Mouse (Mus musculus) spleen, postnatal 4 days (tissue): ENCODE results near the gene Vps13a.
"Not testable (repeated sequence)": the region's sequence is repeated elsewhere in the genome, so short reads cannot be mapped to it uniquely, and the experiment has no call there.

Experiments used
- DNase-seq, 2 experiments: peaks; one replicate each; pipeline ENCODE4 v3.0.0; 2022; ENCODE audit warnings: low spot score in 2 of 2

The Vps13a gene

DNA sequence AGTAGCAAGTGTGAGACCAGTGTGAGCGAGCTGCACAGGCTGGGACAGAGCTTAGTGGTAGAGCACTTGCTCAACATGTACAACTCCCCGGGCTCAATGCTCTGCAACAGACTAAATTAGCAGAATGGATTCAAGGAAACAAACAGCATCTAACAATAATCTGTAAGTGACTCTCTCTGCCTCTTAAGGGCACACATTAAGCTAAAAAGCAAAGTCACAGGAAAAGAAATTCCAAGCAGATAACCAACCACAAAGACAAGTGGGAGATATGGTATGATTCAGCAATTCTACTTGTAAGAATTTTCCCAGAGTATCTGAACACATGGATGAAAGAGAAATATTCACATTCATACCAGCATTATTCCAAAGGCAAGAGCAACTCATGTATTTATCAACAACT, 13.3 kb downstream of the Vps13a start:
- no peak for DNase-seq

DNA sequence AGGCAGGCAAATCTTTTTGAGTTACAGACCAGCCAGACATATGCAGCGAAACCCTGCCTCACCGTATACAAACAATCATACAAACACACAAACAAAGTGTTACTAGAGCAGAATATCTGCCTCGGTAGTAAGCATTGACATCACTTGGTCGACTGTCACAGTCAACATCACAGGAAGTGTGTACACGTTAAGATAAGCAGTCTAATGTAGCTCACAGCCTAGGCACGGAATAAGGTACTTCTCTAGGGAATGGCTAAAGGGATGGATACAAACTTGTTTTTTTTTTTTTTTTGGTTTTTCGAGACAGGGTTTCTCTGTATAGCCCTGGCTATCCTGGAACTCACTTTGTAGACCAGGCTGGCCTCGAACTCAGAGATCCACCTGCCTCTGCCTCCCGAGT, 23.3 kb downstream of the Vps13a start:
- not testable (repeated sequence) for DNase-seq

- DNase-seq = no peak
Observed at GRCm38 (mm10) chr19:16755854-16756253, 24.9 kb downstream of the Vps13a start.

DNA sequence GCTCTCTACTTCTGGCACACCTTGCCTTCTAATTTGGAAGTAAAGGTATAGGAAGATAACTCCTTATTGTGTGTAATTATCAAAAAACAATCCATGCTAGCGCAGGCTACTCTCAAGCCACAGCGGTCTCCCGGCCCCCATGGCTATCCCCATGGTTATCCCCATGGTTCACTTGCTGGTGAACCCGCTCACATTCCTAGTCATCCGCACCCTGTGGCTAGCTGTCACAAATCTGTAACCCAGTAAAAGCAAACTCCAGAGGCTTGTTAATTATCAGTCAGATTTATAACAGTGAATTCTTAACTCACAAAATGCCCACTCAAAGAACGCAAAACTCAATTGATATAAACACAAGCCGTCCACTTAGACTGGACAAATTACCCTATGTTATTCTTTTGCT, 25.5 kb downstream of the Vps13a start:
- no peak for DNase-seq

GRCm38 (mm10) chr19:16753151-16753550, 27.6 kb downstream of the Vps13a start:
- DNase-seq = no peak

DNA sequence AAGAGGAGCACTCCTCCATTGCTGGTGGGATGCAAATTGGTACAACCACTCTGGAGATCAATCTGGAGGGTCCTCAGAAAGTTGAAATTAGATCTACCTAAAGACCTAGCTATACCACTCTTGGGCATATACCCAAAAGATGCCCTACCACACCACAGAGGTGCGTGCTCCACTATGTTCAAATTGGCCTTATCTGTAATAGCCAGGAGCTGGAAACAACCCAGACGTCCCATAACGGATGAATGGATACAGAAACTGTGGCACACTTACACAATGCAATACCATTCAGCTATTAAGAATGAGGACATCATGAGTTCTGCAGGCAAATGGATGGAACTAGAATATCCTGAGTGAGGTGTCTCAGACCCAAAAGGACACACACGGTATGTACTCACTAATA, 43.9 kb downstream of the Vps13a start:
- no peak for DNase-seq

GRCm38 (mm10) chr19:16728729-16729128, 52.0 kb downstream of the Vps13a start:
- DNase-seq = no peak

DNA sequence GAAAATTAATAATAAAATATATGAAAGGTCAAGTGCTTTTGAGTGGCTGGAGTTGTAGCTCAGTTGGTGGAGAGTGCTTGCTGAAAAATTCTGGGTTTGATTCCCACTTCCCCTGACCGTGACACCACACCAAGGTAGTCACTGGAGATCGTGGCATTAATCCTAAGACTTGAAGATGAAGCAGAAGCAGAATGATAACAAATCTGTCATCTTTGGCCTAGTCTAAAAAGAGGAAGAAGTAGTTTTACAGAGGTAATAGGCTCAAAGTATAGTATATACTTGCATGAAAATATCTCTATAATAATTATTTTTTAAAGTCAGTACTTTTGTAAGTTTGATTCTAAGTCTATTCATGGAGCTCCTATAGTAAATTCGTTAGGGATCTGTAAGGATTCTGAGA, 65.5 kb downstream of the Vps13a start:
- no peak for DNase-seq

DNA sequence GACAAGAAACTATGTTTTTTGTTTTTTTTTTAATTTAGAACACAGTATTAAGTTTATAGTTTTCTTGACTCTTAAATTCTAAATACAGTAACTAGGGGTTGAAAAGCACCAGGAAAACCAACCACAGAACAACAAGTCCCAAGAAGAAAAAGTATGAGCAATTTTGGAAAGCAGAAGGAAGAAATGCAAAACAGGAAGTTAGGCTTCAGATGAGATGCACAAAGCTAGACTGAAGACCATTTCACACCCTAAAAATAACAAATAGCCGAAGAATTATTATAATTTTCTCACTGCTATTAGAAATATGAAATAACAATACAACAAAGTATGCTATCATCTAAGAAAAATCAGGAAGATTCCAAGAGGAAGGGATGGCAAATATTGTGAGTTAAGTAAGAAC, 78.9 kb downstream of the Vps13a start:
- no peak for DNase-seq

- DNase-seq = no peak
Observed at GRCm38 (mm10) chr19:16684922-16685321, 95.8 kb downstream of the Vps13a start.

DNA sequence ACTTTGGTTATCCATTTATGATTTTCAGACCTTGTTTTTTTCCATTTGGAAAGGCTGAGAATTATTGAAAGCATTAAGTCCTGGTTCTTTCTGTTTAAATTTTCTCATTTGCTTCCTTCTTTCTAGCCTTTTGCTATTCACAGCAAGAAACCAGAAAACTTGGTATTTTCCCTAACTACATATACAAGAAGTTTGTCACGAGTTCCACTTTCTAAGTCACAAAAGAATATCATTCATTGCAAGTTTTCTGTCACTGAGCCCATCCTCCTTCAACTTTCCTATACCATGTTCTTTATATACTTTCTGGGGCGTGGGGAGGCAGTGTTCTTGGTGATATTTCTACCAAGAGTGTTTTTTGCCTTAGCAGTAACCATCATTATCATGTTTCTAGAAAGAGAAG, 96.5 kb downstream of the Vps13a start:
- DNase-seq = no peak

- no peak for DNase-seq
Observed at GRCm38 (mm10) chr19:16625610-16626395, 154.9 kb downstream of the Vps13a start.

DNA sequence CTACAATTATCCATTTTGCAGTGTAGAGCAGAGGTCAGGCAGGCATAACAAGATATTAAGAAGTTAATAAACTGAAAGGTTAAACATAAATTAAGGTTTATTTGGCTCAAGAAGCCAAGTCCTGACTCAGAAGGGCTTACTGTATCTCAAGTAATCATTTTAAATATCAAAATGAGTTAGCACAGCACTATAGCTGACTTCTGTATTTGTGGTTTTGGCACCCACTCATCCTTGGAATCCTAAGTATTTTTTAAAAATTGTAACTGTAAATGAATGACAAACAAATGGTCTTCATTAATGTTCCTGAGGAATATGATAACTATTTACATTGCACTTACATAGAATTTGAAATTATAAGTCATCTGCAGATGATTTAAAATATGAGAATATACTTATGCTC, 155.7 kb downstream of the Vps13a start:
- DNase-seq = no peak

DNA sequence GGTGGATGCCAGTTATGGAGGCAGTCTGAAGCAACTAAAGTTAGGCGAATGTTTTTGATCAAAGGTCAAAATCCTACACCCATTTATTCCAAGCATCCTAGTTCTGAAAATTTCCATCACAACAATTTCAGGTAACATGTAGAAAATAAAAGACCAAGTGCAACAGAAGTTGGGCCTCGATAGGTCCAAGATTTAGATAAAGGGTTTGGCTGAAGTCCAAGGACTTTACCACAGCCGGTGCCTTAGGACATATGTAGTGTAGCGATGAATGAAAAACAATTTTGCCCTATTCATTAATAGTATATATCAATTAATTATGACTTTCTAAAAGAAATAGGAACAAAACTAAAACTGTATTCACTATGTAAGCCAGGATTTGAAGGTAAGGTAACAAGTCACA, 157.6 kb downstream of the Vps13a start:
- no peak for DNase-seq

DNA sequence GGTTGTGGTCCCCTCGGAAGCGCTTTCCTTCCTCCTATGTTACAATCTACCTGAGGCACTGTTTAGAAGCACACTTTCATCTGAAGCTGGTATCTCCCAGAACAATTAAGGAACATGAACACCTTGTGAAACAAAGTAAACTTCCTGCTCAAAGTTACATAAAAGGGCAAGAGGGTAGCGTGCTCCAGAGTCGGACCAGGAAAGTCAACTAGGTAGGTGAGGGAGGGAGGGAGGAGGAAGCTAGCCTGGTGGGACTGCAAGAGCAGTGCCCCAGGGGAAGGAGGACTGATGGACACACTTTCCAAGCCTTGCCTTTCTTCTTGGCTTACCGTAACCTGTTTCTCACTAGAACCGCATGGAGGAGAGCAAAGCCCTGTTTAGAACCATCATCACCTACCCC, 173.1 kb downstream of the Vps13a start:
- DNase-seq = no peak

DNA sequence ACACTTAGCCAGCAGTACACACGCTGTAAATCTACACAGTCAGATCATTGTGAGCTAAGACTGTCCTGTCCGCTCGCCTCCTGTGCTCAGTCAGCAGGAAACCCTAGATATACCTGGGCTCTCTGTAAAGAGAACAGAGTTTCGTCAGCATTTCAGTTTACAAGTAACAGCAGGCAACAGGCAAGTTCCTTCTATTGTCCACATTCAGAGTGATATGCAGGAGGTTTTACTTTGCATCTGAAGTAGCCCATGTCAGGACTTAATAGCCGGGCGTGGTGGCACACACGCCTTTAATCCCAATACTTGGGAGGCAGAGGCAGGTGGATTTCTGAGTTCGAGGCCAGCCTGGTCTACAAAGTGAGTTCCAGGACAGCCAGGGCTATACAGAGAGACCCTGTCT, 178.7 kb downstream of the Vps13a start:
- no peak for DNase-seq

GRCm38 (mm10) chr19:16599298-16599970, 181.3 kb downstream of the Vps13a start:
- peak; percentile 48 to 77 for DNase-seq

DNA sequence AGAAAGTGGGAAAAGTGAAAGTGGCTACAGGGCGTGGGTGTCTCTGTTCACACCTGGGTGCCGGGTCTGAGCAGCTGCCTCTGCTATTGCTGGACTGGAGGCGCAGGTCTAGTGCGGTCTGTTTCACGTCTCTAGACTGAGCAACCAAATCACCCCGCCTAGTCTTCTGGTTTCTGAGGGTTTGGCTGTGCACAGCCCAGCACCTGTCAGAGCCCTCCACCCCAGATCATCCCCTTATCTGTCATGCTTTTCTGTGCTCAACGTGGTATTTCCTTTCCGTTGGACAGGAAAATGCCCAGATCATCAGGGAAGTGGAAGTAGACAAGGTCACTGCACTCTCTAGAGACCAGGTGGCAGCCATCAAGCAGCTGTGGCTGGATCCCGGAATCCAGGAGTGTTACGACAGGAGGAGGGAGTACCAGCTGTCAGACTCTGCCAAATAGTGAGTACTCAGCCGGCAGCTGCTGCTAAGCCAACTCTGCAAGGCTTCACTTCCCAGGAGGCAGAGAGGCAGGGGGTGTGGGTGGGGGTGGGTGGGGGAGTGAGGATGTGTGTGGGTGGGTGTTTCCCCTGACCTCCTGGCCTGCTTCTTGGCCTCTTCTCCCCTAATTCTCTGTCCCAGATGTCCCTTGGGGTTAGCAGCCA, 182.0 kb downstream of the Vps13a start:
- DNase-seq = no peak

GRCm38 (mm10) chr19:16597216-16597615, 183.5 kb downstream of the Vps13a start:
- no peak for DNase-seq

- no peak for DNase-seq
Observed at GRCm38 (mm10) chr19:16593975-16594317, 186.8 kb downstream of the Vps13a start.

GRCm38 (mm10) chr19:16593256-16593974, 187.3 kb downstream of the Vps13a start:
- no peak for DNase-seq

- DNase-seq = no peak
Observed at GRCm38 (mm10) chr19:16585379-16585778, 195.4 kb downstream of the Vps13a start.
